Mouse (Mus musculus) midbrain, embryonic 14.5 days (tissue): Measurements from ENCODE around the gene Lyg1. TPM values are rescaled to one million over a fixed set of nuclear protein-coding genes. Genes with fewer than 3 reads are reported as not detected.

Source experiments
- ATAC-seq: fragments of 200-750 bp; cut with Nextera tagmentation; 2 replicates; pipeline ENCODE4 v1.8.0; 2017; ENCODE audit warnings: moderate number of reproducible peaks, moderate library complexity; ENCODE audit not compliant: low FRiP score, low TSS enrichment
- DNase-seq: peaks from one replicate; pipeline ENCODE4 v3.0.0-alpha.2; 2015
- H3K27ac ChIP-seq: fragments of 300-500 bp; sonication (generic); replicated peaks from 2 replicates; pipeline ENCODE4 v1.5.1; 2014; ENCODE audit warnings: mild to moderate bottlenecking, low read depth, low read length, moderate library complexity
- H3K27me3 ChIP-seq: fragments of 300-500 bp; sonication (generic); 2 replicates; pipeline ENCODE4 v1.6.1; 2014; ENCODE audit warnings: low read length, control low read depth, mixed read lengths; ENCODE audit not compliant: control insufficient read depth, insufficient read depth
- H3K36me3 ChIP-seq: fragments of 300-500 bp; sonication (generic); 2 replicates; pipeline ENCODE4 v1.6.1; 2014; ENCODE audit warnings: low read length, control low read depth; ENCODE audit not compliant: control insufficient read depth, insufficient read depth
- H3K4me1 ChIP-seq: fragments of 300-500 bp; sonication (generic); 2 replicates; pipeline ENCODE4 v1.6.1; 2014; ENCODE audit warnings: mild to moderate bottlenecking, antibody characterized with exemption, low read length, control low read depth; ENCODE audit not compliant: control insufficient read depth, insufficient read depth
- H3K4me2 ChIP-seq: fragments of 300-500 bp; sonication (generic); 2 replicates; pipeline ENCODE4 v1.6.1; 2014; ENCODE audit warnings: mild to moderate bottlenecking, low read length, moderate library complexity
- H3K4me3 ChIP-seq: fragments of 300-500 bp; sonication (generic); replicated peaks from 2 replicates; pipeline ENCODE4 v1.5.1; 2014; ENCODE audit warnings: low read depth, low read length
- H3K9ac ChIP-seq: fragments of 300-500 bp; sonication (generic); replicated peaks from 2 replicates; pipeline ENCODE4 v1.6.1; 2014; ENCODE audit warnings: mild to moderate bottlenecking, low read length, moderate library complexity
- H3K9me3 ChIP-seq: fragments of 300-500 bp; sonication (generic); 2 replicates; pipeline ENCODE4 v1.6.1; 2016; ENCODE audit warnings: low read length, control low read depth, mixed read lengths; ENCODE audit not compliant: control insufficient read depth
- WGBS: fragments of 180-500 bp; shearing (Covaris S2); extraction: QIAGEN DNeasy Blood & Tissue Kit; methylation state at CpG from one replicate; pipeline ENCODE4 v1.1.7; 2014; 5-methylcytosine and 5-hydroxymethylcytosine counted together
- polyA plus RNA-seq: library from polyadenylated mRNA; unstranded; fragments of >200 nt; fragmentation: Nextera tagmentation; extraction: Ambion mirVana; gene quantifications from 2 replicates; pipeline ENCODE4 v1.2.1, GENCODE M21; 2014

The Lyg1 gene
- polyA plus RNA-seq, 1 experiment from 2014 or later = not detected

GRCm38 (mm10) chr1:37922536-37922935 is 35.0 kb downstream of the Lyg1 start:
- DNase-seq (no peak), ATAC-seq (no peak)
- 59% methylated on average over 8 of the region's 8 CpGs for WGBS

DNA sequence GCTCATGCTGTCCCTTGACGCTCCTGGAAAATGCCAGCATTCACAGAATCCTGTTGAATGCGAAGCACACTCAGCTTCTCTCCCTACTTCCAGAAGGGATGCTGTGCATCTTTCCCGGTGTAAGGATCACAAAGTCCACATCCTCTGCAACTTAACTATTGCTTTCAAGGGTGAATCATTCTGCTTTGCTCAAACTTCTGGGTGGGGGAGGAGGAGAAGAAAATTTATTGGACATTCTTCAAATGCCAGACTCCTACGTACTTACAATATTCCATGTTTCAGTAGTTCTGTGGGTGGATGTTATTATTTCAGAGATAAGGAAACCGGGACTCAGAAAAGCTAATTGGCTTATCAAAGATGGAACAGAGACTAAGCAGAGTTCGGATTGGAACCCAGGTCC is 39.5 kb downstream of the Lyg1 start:
- ATAC-seq = no peak
- 80% methylated on average over 6 of the region's 6 CpGs for WGBS
- H3K4me1 ChIP-seq = no peaks in the 10 kb centered on the region
- H3K36me3 ChIP-seq = no peaks in the 10 kb centered on the region
- no peak overlapping the region for H3K27ac ChIP-seq
- H3K4me3 ChIP-seq = no peak overlapping the region
- DNase-seq = no peak
- no peaks in the 10 kb centered on the region for H3K9me3 ChIP-seq
- H3K4me2 ChIP-seq = no peak overlapping the region
- H3K9ac ChIP-seq = no peak overlapping the region
- H3K27me3 ChIP-seq = no peaks in the 10 kb centered on the region

More at GRCm38 (mm10) chr1:37922536-37922935, 35.0 kb downstream of the Lyg1 start:
- no peak overlapping the region for H3K9ac ChIP-seq
- no peak overlapping the region for H3K4me2 ChIP-seq
- H3K36me3 ChIP-seq = no peaks in the 10 kb centered on the region
- H3K4me1 ChIP-seq = no peaks in the 10 kb centered on the region
- H3K4me3 ChIP-seq = no peak overlapping the region
- H3K9me3 ChIP-seq = no peaks in the 10 kb centered on the region
- no peaks in the 10 kb centered on the region for H3K27me3 ChIP-seq
- H3K27ac ChIP-seq = no peak overlapping the region

DNA sequence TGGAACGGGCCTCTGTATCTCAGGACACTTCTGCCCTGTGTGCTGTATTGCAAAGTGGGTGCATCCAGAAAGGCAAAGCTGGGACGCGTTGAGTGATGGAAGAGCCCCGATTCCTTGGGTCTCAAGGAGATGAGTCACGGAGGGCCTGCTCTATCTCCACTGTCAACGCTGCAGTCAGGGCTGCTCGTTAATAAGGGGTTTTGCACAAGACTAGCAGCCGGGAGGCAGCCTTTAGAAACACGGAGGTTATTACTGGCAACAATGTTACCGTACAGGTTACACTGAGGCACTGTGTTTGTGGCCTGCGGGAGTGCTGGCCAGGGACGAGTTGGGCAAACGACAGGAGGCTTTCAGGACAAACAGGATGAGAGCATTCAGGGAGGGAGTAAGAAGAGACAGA is 39.9 kb downstream of the Lyg1 start:
- ATAC-seq (no peak), DNase-seq (no peak)
- H3K9me3 ChIP-seq = no peaks in the 10 kb centered on the region
- H3K4me3 ChIP-seq = no peak overlapping the region
- no peak overlapping the region for H3K4me2 ChIP-seq
- H3K36me3 ChIP-seq = no peaks in the 10 kb centered on the region
- H3K27ac ChIP-seq = no peak overlapping the region
- H3K9ac ChIP-seq = no peak overlapping the region
- no peaks in the 10 kb centered on the region for H3K4me1 ChIP-seq
- no peaks in the 10 kb centered on the region for H3K27me3 ChIP-seq
- WGBS = 81% methylated on average over 13 of the region's 13 CpGs

- ATAC-seq (no peak), DNase-seq (no peak)
- no peaks in the 10 kb centered on the region for H3K27me3 ChIP-seq
- no peaks in the 10 kb centered on the region for H3K9me3 ChIP-seq
- H3K4me3 ChIP-seq = no peak within 1 kb of the TSS
- no peak within 1 kb of the TSS for H3K9ac ChIP-seq
- no peaks in the 10 kb centered on the region for H3K36me3 ChIP-seq
- no peak within 1 kb of the TSS for H3K4me2 ChIP-seq
- no peaks in the 10 kb centered on the region for H3K4me1 ChIP-seq
- WGBS = 76% methylated on average over 5 of the region's 5 CpGs
- no peak within 1 kb of the TSS for H3K27ac ChIP-seq
Observed at GRCm38 (mm10) chr1:37916393-37916792, 41.2 kb downstream of the Lyg1 start, which contains the start of gene Lyg2. Gene Lyg2 (minus strand): TSS chr1:37916493.

DNA sequence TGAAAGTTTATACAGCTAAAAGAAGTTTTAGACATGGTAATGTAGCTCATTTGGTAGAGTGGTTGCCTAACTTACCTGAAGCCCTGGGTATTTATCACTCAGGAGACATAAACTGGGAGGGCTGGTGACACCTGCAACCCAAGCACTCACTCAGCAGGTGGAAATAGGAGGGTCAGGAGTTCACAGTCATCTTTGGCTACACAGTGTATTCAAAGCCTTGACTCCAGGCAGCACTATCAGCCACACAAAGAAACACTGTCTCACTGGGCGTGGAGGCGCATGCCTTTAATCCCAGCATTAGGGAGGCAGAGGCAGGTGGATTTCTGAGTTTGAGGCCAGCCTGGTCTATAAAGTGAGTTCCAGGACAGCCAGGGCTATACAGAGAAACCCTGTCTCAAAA is 44.8 kb downstream of the Lyg1 start:
- Histone ChIP-seq H3K27me3 (no peaks in the 10 kb centered on the region), H3K36me3 (no peaks in the 10 kb centered on the region), H3K4me2 (no peak overlapping the region), H3K9ac (no peak overlapping the region), H3K27ac (no peak overlapping the region), H3K9me3 (no peaks in the 10 kb centered on the region), H3K4me1 (no peaks in the 10 kb centered on the region), H3K4me3 (no peak overlapping the region)
- ATAC-seq = no peak
- 82% methylated on average over 2 of the region's 2 CpGs for WGBS
- DNase-seq = no peak

GRCm38 (mm10) chr1:37903178-37903577 is 54.4 kb downstream of the Lyg1 start:
- Histone ChIP-seq H3K9ac (no peak overlapping the region), H3K4me2 (no peak overlapping the region), H3K27ac (no peak overlapping the region), H3K27me3 (no peaks in the 10 kb centered on the region), H3K9me3 (no peaks in the 10 kb centered on the region), H3K4me1 (no peaks in the 10 kb centered on the region), H3K4me3 (no peak overlapping the region), H3K36me3 (peaks cover 22% of the 10 kb centered on the region)
- 34% methylated on average over 6 of the region's 6 CpGs for WGBS
- no peak for ATAC-seq
- peak; percentile 41 for DNase-seq

- H3K9ac ChIP-seq = no peak overlapping the region
- no peak for DNase-seq
- no peak for ATAC-seq
- no peak overlapping the region for H3K4me3 ChIP-seq
- WGBS = 54% methylated on average over 6 of the region's 6 CpGs
- no peaks in the 10 kb centered on the region for H3K27me3 ChIP-seq
- H3K4me1 ChIP-seq = no peaks in the 10 kb centered on the region
- no peak overlapping the region for H3K27ac ChIP-seq
- no peak overlapping the region for H3K4me2 ChIP-seq
- no peaks in the 10 kb centered on the region for H3K9me3 ChIP-seq
- H3K36me3 ChIP-seq = peaks cover 45% of the 10 kb centered on the region
Observed at GRCm38 (mm10) chr1:37900288-37900687, 57.3 kb downstream of the Lyg1 start.

- no peak overlapping the region for H3K27ac ChIP-seq
- H3K36me3 ChIP-seq = peaks cover 49% of the 10 kb centered on the region
- no peak overlapping the region for H3K4me2 ChIP-seq
- H3K9me3 ChIP-seq = no peaks in the 10 kb centered on the region
- no peak for DNase-seq
- WGBS = 86% methylated on average over 4 of the region's 4 CpGs
- no peaks in the 10 kb centered on the region for H3K4me1 ChIP-seq
- H3K27me3 ChIP-seq = no peaks in the 10 kb centered on the region
- ATAC-seq = no peak
- H3K4me3 ChIP-seq = no peak overlapping the region
- no peak overlapping the region for H3K9ac ChIP-seq
Observed at GRCm38 (mm10) chr1:37899816-37900215, 57.7 kb downstream of the Lyg1 start.
